Mouse (Mus musculus) G1E (cell line): ENCODE measurements around the gene C2cd3.

Experiments
- CTCF ChIP-seq: IDR thresholded peaks from 2 replicates; pipeline ENCODE4 v1.5.1; 2012; ENCODE audit warnings: low read depth, low read length, inconsistent platforms, mixed read lengths
- GATA1 ChIP-seq: IDR thresholded peaks from 2 replicates; pipeline ENCODE4 v1.6.1; 2012; ENCODE audit warnings: borderline replicate concordance, low read length, inconsistent platforms, mixed read lengths
- GATA2 ChIP-seq: IDR thresholded peaks from 2 replicates; pipeline ENCODE4 v1.6.1; 2012; ENCODE audit warnings: low read depth, low read length, inconsistent platforms, borderline replicate concordance
- TAL1 ChIP-seq: conservative IDR thresholded peaks from 2 replicates; pipeline ENCODE4 v1.6.1; 2012; ENCODE audit warnings: low read depth, low read length, inconsistent platforms, mixed read lengths

GRCm38 (mm10) chr7:100327514-100327913 lies 44.5 kb upstream of the C2cd3 start:
- no peak for TF ChIP-seq CTCF
- TF ChIP-seq GATA1 = no peak
- no peak for TF ChIP-seq TAL1
- no peak for TF ChIP-seq GATA2
